Mouse (Mus musculus) CH12.LX (cell line): ENCODE measurements around the gene Supt3. TPM values are rescaled to one million over a fixed set of nuclear protein-coding genes. Genes with fewer than 3 reads are reported as not detected.
A peak's percentile ranks its signal among the peaks of the same experiment; 100 is the strongest.

Experiments
- DNase-seq: peaks from one replicate; pipeline ENCODE4 v3.0.0-alpha.2; 2013; ENCODE audit errors: extremely low read depth
- H3K27ac ChIP-seq: 2 replicates; pipeline ENCODE4 v1.5.1; 2012; ENCODE audit warnings: low read depth, mild to moderate bottlenecking, control low read depth, moderate library complexity; ENCODE audit not compliant: insufficient read depth
- H3K27me3 ChIP-seq: replicated peaks from 2 replicates; pipeline ENCODE3; 2012; ENCODE audit warnings: inconsistent platforms
- H3K36me3 ChIP-seq, 2 experiments: replicated peaks in 1 of 2; 2 replicates each; pipeline versions ENCODE3 to v1.6.1; 2012; ENCODE audit warnings: inconsistent platforms in 1 of 2, low read length in 1 of 2, mild to moderate bottlenecking in 1 of 2, mixed read lengths in 1 of 2, moderate library complexity in 1 of 2; ENCODE audit not compliant: control insufficient read depth in 1 of 2, insufficient read depth in 1 of 2
- H3K4me1 ChIP-seq, 2 experiments: 2 replicates each; pipeline ENCODE4 v1.6.1; 2012; ENCODE audit warnings: inconsistent platforms in 1 of 2, moderate library complexity in 1 of 2; ENCODE audit not compliant: insufficient read depth in 2 of 2, control insufficient read depth in 1 of 2
- H3K4me2 ChIP-seq: 2 replicates; pipeline ENCODE4 v1.6.1; 2012; ENCODE audit warnings: low read depth, mild to moderate bottlenecking, control low read depth; ENCODE audit not compliant: poor library complexity, insufficient read depth, severe bottlenecking
- H3K4me3 ChIP-seq, 3 experiments: fragments of 150-350 bp in 1 of 3; sonication (generic) in 1 of 3; replicated peaks in 1 of 3; 2 replicates each; pipeline versions ENCODE3 to v1.5.1; 2011 to 2012; ENCODE audit warnings: low read depth in 2 of 3, low read length in 2 of 3, mild to moderate bottlenecking in 2 of 3, moderate library complexity in 2 of 3, control low read depth in 1 of 3, improper control_type of control experiment in 1 of 3, inconsistent platforms in 1 of 3, mixed read lengths in 1 of 3; ENCODE audit not compliant: poor library complexity in 1 of 3
- H3K79me2 ChIP-seq: replicated peaks from 2 replicates; pipeline ENCODE4 v1.6.1; 2012; ENCODE audit warnings: mild to moderate bottlenecking, moderate library complexity; ENCODE audit not compliant: control insufficient read depth, poor library complexity, insufficient read depth, severe bottlenecking; ENCODE audit errors: extremely low read depth
- H3K9ac ChIP-seq: 2 replicates; pipeline ENCODE4 v1.6.1; 2012; ENCODE audit warnings: low read depth, mild to moderate bottlenecking, control low read depth, moderate library complexity; ENCODE audit not compliant: insufficient read depth
- H3K9me3 ChIP-seq: replicated peaks from 2 replicates; pipeline ENCODE3; 2012; ENCODE audit warnings: low read length, inconsistent platforms, mixed read lengths
- BHLHE40 ChIP-seq: IDR thresholded peaks from 2 replicates; pipeline ENCODE4 v1.6.1; 2011; ENCODE audit warnings: mild to moderate bottlenecking, low read depth, low read length, improper control_type of control experiment
- CHD1 ChIP-seq: IDR thresholded peaks from 2 replicates; pipeline ENCODE4 v1.6.1; 2012; ENCODE audit warnings: low read depth, low read length, improper control_type of control experiment, inconsistent platforms
- CHD2 ChIP-seq: IDR thresholded peaks from 2 replicates; pipeline ENCODE4 v1.6.1; 2011; ENCODE audit warnings: low read length, improper control_type of control experiment
- CTCF ChIP-seq, 2 experiments: IDR thresholded peaks in 1 of 2; conservative IDR thresholded peaks in 1 of 2; 2 replicates each; pipeline ENCODE4 v1.5.1; 2011 to 2012; ENCODE audit warnings: low read depth in 2 of 2, low read length in 2 of 2, improper control_type of control experiment in 1 of 2, inconsistent platforms in 1 of 2, mild to moderate bottlenecking in 1 of 2, moderate library complexity in 1 of 2
- E2F4 ChIP-seq: IDR thresholded peaks from 2 replicates; pipeline ENCODE4 v1.6.1; 2011; ENCODE audit warnings: low read depth, low read length, improper control_type of control experiment; ENCODE audit not compliant: insufficient replicate concordance
- ELF1 ChIP-seq: IDR thresholded peaks from 2 replicates; pipeline ENCODE4 v1.6.1; 2014; ENCODE audit warnings: low read depth, mild to moderate bottlenecking, inconsistent platforms, low read length, improper control_type of control experiment
- EP300 ChIP-seq: IDR thresholded peaks from 2 replicates; pipeline ENCODE4 v1.6.1; 2011; ENCODE audit warnings: low read length, improper control_type of control experiment
- ETS1 ChIP-seq: conservative IDR thresholded peaks from 2 replicates; pipeline ENCODE4 v1.6.1; 2012; ENCODE audit warnings: low read depth, mild to moderate bottlenecking, inconsistent platforms, low read length, improper control_type of control experiment, moderate library complexity
- HCFC1 ChIP-seq: IDR thresholded peaks from 2 replicates; pipeline ENCODE4 v1.6.1; 2012; ENCODE audit warnings: low read depth, mild to moderate bottlenecking, inconsistent platforms, low read length, improper control_type of control experiment
- JUN ChIP-seq: IDR thresholded peaks from 2 replicates; pipeline ENCODE4 v1.6.1; 2011; ENCODE audit warnings: low read depth, mild to moderate bottlenecking, low read length, improper control_type of control experiment, moderate library complexity; ENCODE audit not compliant: insufficient read depth
- JUND ChIP-seq: conservative IDR thresholded peaks from 2 replicates; pipeline ENCODE4 v1.6.1; 2011; ENCODE audit warnings: low read depth, low read length, improper control_type of control experiment
- KAT2A ChIP-seq: IDR thresholded peaks from 2 replicates; pipeline ENCODE4 v1.6.1; 2012; ENCODE audit warnings: low read length, improper control_type of control experiment, inconsistent platforms; ENCODE audit not compliant: insufficient replicate concordance
- MAFK ChIP-seq: IDR thresholded peaks from 2 replicates; pipeline ENCODE4 v1.6.1; 2011; ENCODE audit warnings: low read length, improper control_type of control experiment; ENCODE audit not compliant: insufficient replicate concordance
- MAX ChIP-seq: IDR thresholded peaks from 2 replicates; pipeline ENCODE4 v1.6.1; 2011; ENCODE audit warnings: low read length, improper control_type of control experiment
- MAZ ChIP-seq: IDR thresholded peaks from 2 replicates; pipeline ENCODE4 v1.6.1; 2012; ENCODE audit warnings: low read depth, mild to moderate bottlenecking, inconsistent platforms, low read length, improper control_type of control experiment, moderate library complexity
- MEF2A ChIP-seq: IDR thresholded peaks from 2 replicates; pipeline ENCODE4 v1.6.1; 2014; ENCODE audit warnings: low read depth, mild to moderate bottlenecking, inconsistent platforms, low read length, improper control_type of control experiment, borderline replicate concordance
- MXI1 ChIP-seq: IDR thresholded peaks from 2 replicates; pipeline ENCODE4 v1.6.1; 2011; ENCODE audit warnings: mild to moderate bottlenecking, low read depth, low read length, improper control_type of control experiment
- MYC ChIP-seq: IDR thresholded peaks from 2 replicates; pipeline ENCODE4 v1.6.1; 2011; ENCODE audit warnings: low read depth, mild to moderate bottlenecking, improper control_type of control experiment, low read length
- NELFE ChIP-seq: IDR thresholded peaks from 2 replicates; pipeline ENCODE4 v1.6.1; 2011; ENCODE audit warnings: low read depth, low read length, improper control_type of control experiment
- NRF1 ChIP-seq: IDR thresholded peaks from 2 replicates; pipeline ENCODE4 v1.6.1; 2014; ENCODE audit warnings: low read depth, mild to moderate bottlenecking, inconsistent platforms, low read length, improper control_type of control experiment, moderate library complexity
- PAX5 ChIP-seq: IDR thresholded peaks from 2 replicates; pipeline ENCODE4 v1.6.1; 2012; ENCODE audit warnings: low read length, inconsistent platforms, mixed read lengths
- POLR2A ChIP-seq: IDR thresholded peaks from 2 replicates; pipeline ENCODE4 v1.6.1; 2011; ENCODE audit warnings: low read depth, mild to moderate bottlenecking, improper control_type of control experiment, low read length
- RAD21 ChIP-seq: IDR thresholded peaks from 2 replicates; pipeline ENCODE4 v1.6.1; 2011; ENCODE audit warnings: low read depth, mild to moderate bottlenecking, low read length, improper control_type of control experiment, moderate library complexity
- RCOR1 ChIP-seq: conservative IDR thresholded peaks from 2 replicates; pipeline ENCODE4 v1.6.1; 2012; ENCODE audit warnings: low read depth, mild to moderate bottlenecking, inconsistent platforms, low read length, improper control_type of control experiment
- SIN3A ChIP-seq: IDR thresholded peaks from 2 replicates; pipeline ENCODE4 v1.6.1; 2012; ENCODE audit warnings: low read length, improper control_type of control experiment, inconsistent platforms
- SMC3 ChIP-seq: IDR thresholded peaks from 2 replicates; pipeline ENCODE4 v1.6.1; 2011; ENCODE audit warnings: low read depth, low read length, improper control_type of control experiment
- TBP ChIP-seq: conservative IDR thresholded peaks from 2 replicates; pipeline ENCODE4 v1.6.1; 2011; ENCODE audit warnings: low read depth, low read length, improper control_type of control experiment
- TCF12 ChIP-seq: IDR thresholded peaks from 2 replicates; pipeline ENCODE4 v1.6.1; 2014; ENCODE audit warnings: low read depth, mild to moderate bottlenecking, inconsistent platforms, low read length, improper control_type of control experiment
- UBTF ChIP-seq: IDR thresholded peaks from 2 replicates; pipeline ENCODE4 v1.6.1; 2012; ENCODE audit warnings: low read depth, mild to moderate bottlenecking, inconsistent platforms, low read length, improper control_type of control experiment, moderate library complexity
- USF1 ChIP-seq: IDR thresholded peaks from 2 replicates; pipeline ENCODE4 v1.6.1; 2014; ENCODE audit warnings: low read depth, mild to moderate bottlenecking, inconsistent platforms, low read length, improper control_type of control experiment
- USF2 ChIP-seq: conservative IDR thresholded peaks from 2 replicates; pipeline ENCODE4 v1.6.1; 2011; ENCODE audit warnings: low read depth, low read length, improper control_type of control experiment
- ZC3H11A ChIP-seq: IDR thresholded peaks from 2 replicates; pipeline ENCODE4 v1.6.1; 2012; ENCODE audit warnings: low read depth, mild to moderate bottlenecking, inconsistent platforms, low read length, improper control_type of control experiment
- ZKSCAN1 ChIP-seq: IDR thresholded peaks from 2 replicates; pipeline ENCODE4 v1.6.1; 2012; ENCODE audit warnings: low read depth, inconsistent platforms, low read length, improper control_type of control experiment, borderline replicate concordance
- ZMIZ1 ChIP-seq: IDR thresholded peaks from 2 replicates; pipeline ENCODE4 v1.6.1; 2012; ENCODE audit warnings: low read depth, mild to moderate bottlenecking, inconsistent platforms, low read length, improper control_type of control experiment
- dilution Hi-C: fragments of 300-500 bp; cut with MboI; formaldehyde crosslinking; loops from 2 replicates; pipeline ENCODE4 v1.14.3; 2020; ENCODE audit warnings: low sequenced_read_pairs; ENCODE audit not compliant: extremely low pct_unique_long_range_greater_than_20kb, extremely low pct_ligation_motif_present
- in situ Hi-C: fragments of 300-500 bp; cut with MboI; formaldehyde crosslinking; loops from 3 replicates; pipeline ENCODE4 v1.14.3; 2019; ENCODE audit warnings: low sequenced_read_pairs, low pct_ligation_motif_present, low pct_unique_long_range_greater_than_20kb, mixed read lengths
- polyA plus RNA-seq: library from polyadenylated mRNA; unstranded; fragments of >175 nt; gene quantifications from 2 replicates; pipeline ENCODE4 v1.2.1, GENCODE M21; 2012; ENCODE audit warnings: low read depth; ENCODE audit not compliant: insufficient read length
- total RNA-seq, 2 experiments: library from RNA; depleted of rRNA; stranded (reverse); fragments of 300-350 nt in 1 of 2; fragments of >200 nt in 1 of 2; gene quantifications; 2 replicates each; pipeline ENCODE4 v1.2.3; 2012 to 2014

Supt3 gene
- total RNA-seq (2012; rRNA removed) (9.1 and 13.1 TPM in 2 replicates), total RNA-seq (2014; rRNA removed) (7.5 and 8.3 TPM in 2 replicates), polyA plus RNA-seq (20.7 and 22.7 TPM in 2 replicates)

DNA sequence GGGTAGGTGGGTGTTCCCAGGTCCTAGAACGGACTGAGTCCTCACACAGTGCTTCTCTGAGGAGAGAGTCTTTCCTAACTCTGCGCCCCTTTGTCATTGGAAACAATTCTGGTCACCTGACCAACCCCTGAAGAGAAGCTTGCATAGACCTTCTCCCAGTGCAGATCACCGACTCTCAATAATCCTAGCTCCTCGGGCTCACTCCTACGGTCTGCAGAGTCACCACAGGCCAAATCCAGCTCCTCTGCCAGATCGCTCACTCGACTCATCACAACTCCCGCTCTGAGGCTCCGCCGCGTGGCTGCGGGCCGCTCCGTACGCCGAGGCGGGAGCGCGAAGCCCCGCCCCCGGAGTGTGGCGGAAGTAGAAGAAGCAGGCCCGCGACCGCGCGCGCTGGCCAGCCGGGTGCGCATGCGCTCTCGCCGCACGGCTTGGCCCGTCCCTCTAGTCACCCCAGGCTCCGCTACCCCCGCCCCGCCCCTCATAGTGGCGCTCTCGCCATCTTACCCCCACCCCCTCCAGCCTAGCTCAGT lies at the start of gene Supt3:
Gene Supt3 (plus strand): TSS at position 415 of the 533 bp plus-strand sequence.
- in situ Hi-C loops, result no loop called here
- TF ChIP-seq MAFK (no peak), EP300 (0 out of 2 replicates have a peak, but pooled peaks have one; percentile 10), TBP (0 out of 2 replicates have a peak, but pooled peaks have one; percentile 29), RAD21 (peak; percentile 8), SMC3 (peak; percentile 48), NRF1 (peak; percentile 88), POLR2A (peak; percentile 86), HCFC1 (peak; percentile 85), USF2 (peak; percentile 59), CHD2 (no peak), ZC3H11A (no peak), PAX5 (no peak), TCF12 (peak; percentile 75), USF1 (peak; percentile 75), ELF1 (peak; percentile 99), ETS1 (no peak), CHD1 (no peak), MAZ (peak; percentile 53; the same call in 1 of the 2 replicates), RCOR1 (no peak), SIN3A (peak; percentile 89), JUND (no peak), MEF2A (no peak), KAT2A (0 out of 2 replicates have a peak, but pooled peaks have one; percentile 69), E2F4 (peak; percentile 88), ZKSCAN1 (no peak), JUN (no peak), ZMIZ1 (peak; percentile 80; the same call in 1 of the 2 replicates), MYC (peak; percentile 92), CTCF (conservative IDR thresholded peaks at IDR 0.05 in 1 of 2, IDR thresholded peaks at IDR 0.05 in 1 of 2; ENCODE audit: low read depth in 2 of 2, low read length in 2 of 2) (peak in 1 of 2 experiments; percentile 40; a peak in 2 of 4 replicates), NELFE (peak; percentile 79), MXI1 (peak; percentile 91), BHLHE40 (peak; percentile 65), UBTF (no peak), MAX (peak; percentile 96)
- Histone ChIP-seq H3K79me2 (no peaks in the 10 kb centered on the region; the same call in 1 of the 2 replicates), H3K36me3 (no peaks in the 10 kb centered on the region), H3K4me1 (peaks cover 0 to 13% of the 10 kb centered on the region in 2 experiments; a peak in 2 of 4 replicates), H3K27ac (peak within 1 kb of the TSS; percentile 55), H3K9ac (peak within 1 kb of the TSS; percentile 92), H3K4me3 (peak within 1 kb of the TSS; percentile 75 to 90 (median 81)), H3K4me2 (peak within 1 kb of the TSS; percentile 74; the same call in 1 of the 2 replicates), H3K9me3 (no peaks in the 10 kb centered on the region), H3K27me3 (no peaks in the 10 kb centered on the region)
- DNase-seq, result peak; percentile 93
- dilution Hi-C loops, result no loop called here
